ENCODE assay signal across 8 mouse cellular contexts in genomic region chr17:66479813-66480490, GRCm38 (mm10). TPM values are rescaled to one million over a fixed set of nuclear protein-coding genes. Genes with fewer than 3 reads are reported as not detected.
A peak's percentile ranks its signal among the peaks of the same experiment; 100 is the strongest.
DNase-seq lines count a peak whose midpoint lies in the region; ATAC-seq lines count a peak whose summit lies in the region.

No protein-coding gene starts in this region.

- peak; percentile 75 for DNase-seq in WW6 (ENCODE audit: low read depth, low spot score)
- DNase-seq in embryo, embryonic 11.5 days (ENCODE audit: low read depth, low spot score): peak; percentile 41
- DNase-seq in hindbrain, embryonic 10.5 days (ENCODE audit: low spot score): peak; percentile 89
- DNase-seq in midbrain, embryonic 10.5 days (ENCODE audit: low spot score): peak; percentile 92
- no peak for DNase-seq in thymus, postnatal 4 days
- DNase-seq in layer of hippocampus, postnatal 36 days: no peak
- DNase-seq in frontal cortex, postnatal 14 days (ENCODE audit: low spot score in 2 of 2): no peak

- WGBS in hindbrain, embryonic 10.5 days: 2% methylated on average over 21 of the region's 21 CpGs
- WGBS in midbrain, embryonic 10.5 days: 2% methylated on average over 21 of the region's 21 CpGs

- peak overlapping the region; percentile 44 for H3K4me3 ChIP-seq in hindbrain, embryonic 10.5 days
- peak overlapping the region; percentile 41 for H3K4me3 ChIP-seq in midbrain, embryonic 10.5 days

- no peak for ATAC-seq in monocyte, adult 5-6 weeks (replicated peaks; ENCODE audit: insufficient number of reproducible peaks, low FRiP score, low TSS enrichment, poor library complexity, severe bottlenecking)

- H3K27ac ChIP-seq in hindbrain, embryonic 10.5 days: peak overlapping the region; percentile 95
- H3K27ac ChIP-seq in midbrain, embryonic 10.5 days (replicated peaks): peak overlapping the region; percentile 94

- no peaks in the 10 kb centered on the region for H3K36me3 ChIP-seq in hindbrain, embryonic 10.5 days
- no peaks in the 10 kb centered on the region for H3K36me3 ChIP-seq in midbrain, embryonic 10.5 days

- H3K4me1 ChIP-seq in hindbrain, embryonic 10.5 days (replicated peaks): peaks cover 54% of the 10 kb centered on the region
- H3K4me1 ChIP-seq in midbrain, embryonic 10.5 days: peaks cover 62% of the 10 kb centered on the region

- H3K9me3 ChIP-seq in hindbrain, embryonic 10.5 days: peaks cover under 1% of the 10 kb centered on the region; the same call in 1 of the 2 replicates
- H3K9me3 ChIP-seq in midbrain, embryonic 10.5 days (replicated peaks): peaks cover under 1% of the 10 kb centered on the region

- H3K27me3 ChIP-seq in hindbrain, embryonic 10.5 days (ENCODE audit: insufficient read depth, poor library complexity, severe bottlenecking): peaks cover 15% of the 10 kb centered on the region; the same call in 1 of the 2 replicates
- peaks cover 18% of the 10 kb centered on the region for H3K27me3 ChIP-seq in midbrain, embryonic 10.5 days (ENCODE audit: low read depth, poor library complexity, severe bottlenecking)

RNA-seq across cellular contexts. Expression of gene Mtcl1, which starts 30.4 kb away (rescaled TPM):
- 52.8 and 89.7 TPM in 2 replicates for polyA plus RNA-seq in hindbrain, embryonic 10.5 days (2016; fragmentation: Nextera tagmentation; extraction: Ambion mirVana)
- polyA plus RNA-seq in midbrain, embryonic 10.5 days (2016; fragmentation: Nextera tagmentation; extraction: Ambion mirVana): 45.9 and 65.2 TPM in 2 replicates
- total RNA-seq in monocyte, adult 5-6 weeks (2017): 1.1 TPM in 1 of 3 replicates, not detected in the others
- 10 to 100 TPM; 39.8 to 42.8 TPM for total RNA-seq in layer of hippocampus, postnatal 36 days (2021)

RNA-seq across cellular contexts. Expression of gene Rab12, which starts 39.6 kb away (rescaled TPM):
- 28.5 and 29.3 TPM in 2 replicates for polyA plus RNA-seq in hindbrain, embryonic 10.5 days (2016; fragmentation: Nextera tagmentation; extraction: Ambion mirVana)
- 24.6 and 31.4 TPM in 2 replicates for polyA plus RNA-seq in midbrain, embryonic 10.5 days (2016; fragmentation: Nextera tagmentation; extraction: Ambion mirVana)
- 32.1 to 41.3 TPM (median 36.1 TPM) in 3 replicates for total RNA-seq in monocyte, adult 5-6 weeks (2017)
- total RNA-seq in layer of hippocampus, postnatal 36 days (2021): 100 to 1,000 TPM; 103 to 108 TPM

Comparison
In these comparisons a context has a peak if more than half of its experiments do, and no peak if none do; other contexts are left out.
1. DNase-seq: peak in WW6 (single experiment), embryo, embryonic 11.5 days (single experiment), hindbrain, embryonic 10.5 days (single experiment) and midbrain, embryonic 10.5 days (single experiment); none in thymus, postnatal 4 days (single experiment), layer of hippocampus, postnatal 36 days (0 of 2) and frontal cortex, postnatal 14 days (0 of 2).
2. RNA of gene Mtcl1, which starts 30.4 kb away (total RNA-seq): 39.8 to 42.8 TPM in layer of hippocampus, postnatal 36 days; 1.1 TPM in monocyte, adult 5-6 weeks; every median in the first group is over 10 times any median in the second.